Mouse (Mus musculus) erythroblast, embryonic 14.5 days (primary cell): ENCODE measurements around the gene Slc22a23.

ENCODE experiments used
- GATA1 ChIP-seq: IDR thresholded peaks from 2 replicates; pipeline ENCODE4 v1.6.1; 2012; ENCODE audit warnings: low read length, inconsistent platforms, mixed read lengths
- TAL1 ChIP-seq: IDR thresholded peaks from 3 replicates; pipeline ENCODE4 v1.6.1; 2012; ENCODE audit warnings: low read length, inconsistent platforms, mixed read lengths

DNA sequence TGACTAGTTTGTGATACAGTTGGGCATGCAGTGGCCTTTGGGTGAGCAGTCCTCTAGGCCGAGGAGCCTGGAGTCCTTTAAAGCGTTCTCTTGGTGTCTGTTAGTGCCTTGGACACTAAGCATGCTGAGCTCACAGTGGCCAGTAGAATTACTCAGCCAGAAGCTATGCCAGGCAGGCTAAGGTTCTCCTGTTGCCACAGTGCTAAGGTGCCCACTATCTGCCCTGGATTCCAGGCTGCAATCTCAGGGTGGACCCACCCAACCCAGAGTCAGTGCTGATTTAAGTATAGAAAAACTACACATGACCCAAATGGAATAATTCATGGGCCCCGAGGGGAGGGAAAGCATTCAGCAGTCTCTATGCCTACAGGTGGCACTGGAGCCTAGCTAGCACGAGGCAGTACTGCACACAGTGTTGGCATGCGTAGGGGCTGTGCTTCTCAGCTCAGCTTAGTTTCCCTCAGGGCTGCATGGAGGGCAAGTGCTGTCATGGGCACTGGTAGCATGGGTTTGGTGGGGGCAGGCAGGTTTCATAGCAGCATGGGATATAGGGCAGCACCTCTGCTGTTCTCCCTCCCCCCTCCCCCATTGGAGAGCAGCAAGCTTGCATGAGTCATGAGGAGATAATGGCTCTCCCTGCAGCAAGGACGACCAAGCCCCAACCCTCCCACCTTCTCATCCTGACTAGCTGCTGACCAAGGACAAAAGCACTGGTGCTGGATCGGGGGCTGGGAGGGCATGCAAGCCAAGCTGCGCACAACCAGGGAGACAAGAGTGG is 152.4 kb downstream of the Slc22a23 start:
- TF ChIP-seq TAL1 (no peak), GATA1 (no peak)
